ENCODE assay signal across 8 mouse cellular contexts in the genomic region with DNA sequence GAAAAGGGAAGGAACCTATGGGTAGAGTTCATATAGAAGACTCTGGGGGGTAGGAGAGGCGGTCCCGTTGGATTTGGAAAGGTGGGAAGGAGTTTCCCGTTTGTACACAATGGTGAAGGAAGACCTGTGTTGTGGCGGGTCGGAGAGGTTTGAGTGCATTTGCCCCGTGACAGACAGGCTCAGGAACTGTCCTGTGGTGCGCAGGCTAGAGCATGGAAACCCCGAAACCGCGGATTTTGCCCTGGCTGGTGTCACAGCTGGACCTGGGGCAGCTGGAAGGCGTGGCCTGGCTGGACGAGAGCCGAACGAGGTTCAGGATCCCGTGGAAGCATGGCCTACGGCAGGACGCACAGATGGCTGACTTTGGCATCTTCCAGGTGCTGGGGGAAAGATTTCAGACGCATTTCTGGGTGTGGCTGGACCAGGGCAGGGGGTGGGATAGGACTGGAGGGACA. TPM values are rescaled to one million over a fixed set of nuclear protein-coding genes. Genes with fewer than 3 reads are reported as not detected.
DNase-seq lines count a peak whose midpoint lies in the region; ATAC-seq lines count a peak whose summit lies in the region.

Bcl2l12 (minus strand) TSS at position 212 of the 455 bp plus-strand sequence.

- no peaks in the 10 kb centered on the region for H3K27me3 ChIP-seq in embryonic facial prominence, embryonic 15.5 days
- no peaks in the 10 kb centered on the region for H3K27me3 ChIP-seq in heart, embryonic 14.5 days (ENCODE audit: control insufficient read depth, insufficient read depth, low read length)
- no peaks in the 10 kb centered on the region for H3K27me3 ChIP-seq in kidney, embryonic 16.5 days (ENCODE audit: insufficient read depth, low read length)

- H3K36me3 ChIP-seq in embryonic facial prominence, embryonic 15.5 days: peaks cover 62% of the 10 kb centered on the region
- peaks cover 63% of the 10 kb centered on the region for H3K36me3 ChIP-seq in heart, embryonic 14.5 days (ENCODE audit: control insufficient read depth, insufficient read depth, low read length)
- peaks cover 58% of the 10 kb centered on the region for H3K36me3 ChIP-seq in kidney, embryonic 16.5 days (ENCODE audit: insufficient read depth, low read length)

- under 1% methylated on average over 18 of the region's 18 CpGs for WGBS in embryonic facial prominence, embryonic 15.5 days
- WGBS in heart, embryonic 14.5 days: 2% methylated on average over 18 of the region's 18 CpGs
- WGBS in kidney, embryonic 16.5 days: under 1% methylated on average over 18 of the region's 18 CpGs

- peak within 1 kb of the TSS; percentile 77 for H3K4me3 ChIP-seq in embryonic facial prominence, embryonic 15.5 days (replicated peaks)
- H3K4me3 ChIP-seq in heart, embryonic 14.5 days (ENCODE audit: control insufficient read depth in 1 of 2, insufficient read depth in 1 of 2, low read depth in 1 of 2, low read length in 2 of 2): peak within 1 kb of the TSS; percentile 58 to 80
- peak within 1 kb of the TSS; percentile 89 for H3K4me3 ChIP-seq in kidney, embryonic 16.5 days (ENCODE audit: low read length)

- ATAC-seq in activated CD4-positive, CD25-positive, alpha-beta regulatory T cell, adult 4 months: no peak
- no peak for ATAC-seq in embryonic facial prominence, embryonic 15.5 days (ENCODE audit: insufficient number of reproducible peaks, low FRiP score, low TSS enrichment, low read depth)
- 0 out of 2 replicates have a peak, but pooled peaks have one; percentile 1 for ATAC-seq in heart, embryonic 14.5 days (ENCODE audit: insufficient number of reproducible peaks, insufficient read depth, low FRiP score, low read depth)
- 0 out of 2 replicates have a peak, but pooled peaks have one; percentile 5 for ATAC-seq in kidney, embryonic 16.5 days (ENCODE audit: low FRiP score, low TSS enrichment)

- peak within 1 kb of the TSS; percentile 94 for H3K27ac ChIP-seq in embryonic facial prominence, embryonic 15.5 days (replicated peaks)
- peak within 1 kb of the TSS; percentile 73 to 83 for H3K27ac ChIP-seq in heart, embryonic 14.5 days (replicated peaks in 1 of 2; ENCODE audit: control insufficient read depth in 1 of 2, insufficient read depth in 1 of 2, low read depth in 2 of 2, low read length in 2 of 2)
- peak within 1 kb of the TSS; percentile 95 for H3K27ac ChIP-seq in kidney, embryonic 16.5 days (ENCODE audit: low read length)

- H3K4me2 ChIP-seq in embryonic facial prominence, embryonic 15.5 days (replicated peaks): peak within 1 kb of the TSS; percentile 77
- H3K4me2 ChIP-seq in heart, embryonic 14.5 days (ENCODE audit: low read length): peak within 1 kb of the TSS; percentile 75
- H3K4me2 ChIP-seq in kidney, embryonic 16.5 days (replicated peaks; ENCODE audit: low read depth, low read length): peak within 1 kb of the TSS; percentile 96

- peaks cover 43% of the 10 kb centered on the region for H3K4me1 ChIP-seq in embryonic facial prominence, embryonic 15.5 days
- H3K4me1 ChIP-seq in heart, embryonic 14.5 days (ENCODE audit: control insufficient read depth in 2 of 2, insufficient read depth in 2 of 2, low read length in 2 of 2): peaks cover 14 to 34% of the 10 kb centered on the region in 2 experiments
- peaks cover 40% of the 10 kb centered on the region for H3K4me1 ChIP-seq in kidney, embryonic 16.5 days (ENCODE audit: insufficient read depth, low read length)

- H3K9me3 ChIP-seq in embryonic facial prominence, embryonic 15.5 days (replicated peaks): no peaks in the 10 kb centered on the region
- no peaks in the 10 kb centered on the region for H3K9me3 ChIP-seq in heart, embryonic 14.5 days (ENCODE audit: control insufficient read depth, low read length)
- no peaks in the 10 kb centered on the region for H3K9me3 ChIP-seq in kidney, embryonic 16.5 days (ENCODE audit: low read length)

- peak within 1 kb of the TSS; percentile 80 for H3K9ac ChIP-seq in embryonic facial prominence, embryonic 15.5 days
- H3K9ac ChIP-seq in heart, embryonic 14.5 days (ENCODE audit: low read length): peak within 1 kb of the TSS; percentile 88
- H3K9ac ChIP-seq in kidney, embryonic 16.5 days (replicated peaks; ENCODE audit: low read length): peak within 1 kb of the TSS; percentile 92

- DNase-seq in CD4-positive, CD25-positive, alpha-beta regulatory T cell, adult 2 months (ENCODE audit: low read depth, low spot score): peak; percentile 40
- peak; percentile 69 to 72 for DNase-seq in lung, postnatal 4 days
- DNase-seq in spleen, postnatal 4 days (ENCODE audit: low spot score in 2 of 2): peak; percentile 56 to 77
- no peak for DNase-seq in layer of hippocampus, adult 18-20 months (ENCODE audit: low spot score in 2 of 2)

RNA-seq across cellular contexts. Expression of gene Bcl2l12, which starts in this region (rescaled TPM):
- 10 to 100 TPM; 18.4 to 31.8 TPM for polyA plus RNA-seq in activated CD4-positive, CD25-positive, alpha-beta regulatory T cell, adult 4 months (2017; shearing (Covaris generic))
- polyA plus RNA-seq in embryonic facial prominence, embryonic 15.5 days (2015; fragmentation: Nextera tagmentation; extraction: Ambion mirVana): 59.1 and 67.7 TPM in 2 replicates
- polyA plus RNA-seq in heart, embryonic 14.5 days (2014; fragmentation: Nextera tagmentation; extraction: Ambion mirVana): 34.7 and 35.4 TPM in 2 replicates
- 56.1 and 61.9 TPM in 2 replicates for polyA plus RNA-seq in kidney, embryonic 16.5 days (2015; fragmentation: Nextera tagmentation; extraction: Ambion mirVana)
- 1 to 10 TPM; 3.1 TPM for total RNA-seq in layer of hippocampus, adult 18-20 months (2021)

Comparison
In these comparisons a context has a peak if more than half of its experiments do, and no peak if none do; other contexts are left out.
1. DNase-seq: peak in CD4-positive, CD25-positive, alpha-beta regulatory T cell, adult 2 months (single experiment), lung, postnatal 4 days (2 of 2) and spleen, postnatal 4 days (2 of 2); none in layer of hippocampus, adult 18-20 months (0 of 2).
2. ATAC-seq: peak in heart, embryonic 14.5 days (single experiment) and kidney, embryonic 16.5 days (single experiment); none in activated CD4-positive, CD25-positive, alpha-beta regulatory T cell, adult 4 months (single experiment) and embryonic facial prominence, embryonic 15.5 days (single experiment).
3. Peak in every context shown above with its lines, with median percentiles within 50 percentile points of each other: H3K27ac ChIP-seq, H3K4me2 ChIP-seq, H3K4me3 ChIP-seq and H3K9ac ChIP-seq.